Mouse (Mus musculus) cortical plate, adult 2 months (tissue): ENCODE measurements around the gene Ago1.

Source experiments
- CTCF ChIP-seq: fragments of 200-500 bp; IDR thresholded peaks from 2 replicates; pipeline ENCODE4 v1.5.1; 2011; ENCODE audit warnings: mild to moderate bottlenecking, control low read depth, low read length; ENCODE audit not compliant: insufficient read depth; ENCODE audit errors: extremely low read depth
- POLR2A ChIP-seq: fragments of 200-500 bp; IDR thresholded peaks from 2 replicates; pipeline ENCODE4 v1.6.1; 2011; ENCODE audit warnings: mild to moderate bottlenecking, low read length, control low read depth; ENCODE audit not compliant: insufficient read depth; ENCODE audit errors: extremely low read depth

DNA sequence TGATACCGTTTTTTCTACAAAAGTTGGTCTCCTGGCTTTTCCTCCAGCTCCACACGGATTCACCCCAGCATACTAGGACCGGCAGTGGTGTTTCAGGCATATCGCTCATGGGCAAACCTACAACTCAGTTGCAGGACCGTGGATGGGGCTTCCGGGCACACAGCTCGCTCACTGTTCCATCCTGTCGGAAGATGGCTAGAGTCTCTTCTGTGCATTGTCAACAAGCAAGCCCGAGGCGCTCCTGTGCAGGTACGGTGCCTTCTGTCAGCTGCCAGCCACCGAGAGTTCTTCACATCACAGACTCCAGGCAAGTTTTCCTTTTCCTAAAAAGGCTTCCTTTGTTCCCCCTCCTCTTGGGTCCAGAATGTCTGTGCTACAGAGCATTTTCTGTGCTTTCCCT is 22.3 kb upstream of the Ago1 start:
- no peak for TF ChIP-seq CTCF
- no peak for TF ChIP-seq POLR2A
